Mouse (Mus musculus): ENCODE measurements around the gene Cdip1.

DNA sequence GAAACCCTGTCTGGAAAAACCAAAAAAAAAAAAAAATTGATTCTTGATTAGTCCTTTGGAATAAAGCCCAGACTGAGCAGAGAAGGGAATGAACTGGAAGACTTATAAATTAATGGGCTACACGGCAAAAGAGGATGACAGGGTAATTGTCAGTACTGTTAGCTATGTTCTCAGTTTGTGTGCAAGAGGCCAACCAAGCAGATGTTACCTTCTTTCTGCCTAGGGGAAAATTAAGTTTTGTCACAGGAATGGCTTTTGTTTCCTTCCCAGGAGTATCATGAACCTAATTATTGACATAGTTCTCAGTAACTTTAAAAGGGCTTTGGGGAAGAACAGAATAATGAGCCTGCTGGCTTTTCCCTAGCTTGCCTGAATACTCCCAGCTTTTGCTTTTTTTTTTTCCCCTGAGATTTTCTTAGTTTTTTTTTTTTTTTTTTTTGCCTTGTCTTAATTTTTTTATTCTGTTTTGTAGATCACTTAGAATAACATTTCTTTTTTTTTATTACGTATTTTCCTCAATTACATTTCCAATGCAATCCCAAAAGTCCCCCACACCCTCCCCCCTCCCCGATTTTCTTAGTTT, 59.2 kb downstream of the Cdip1 start:
- no peak for TF ChIP-seq CTCF (IDR thresholded peaks at IDR 0.05; ENCODE audit: low read depth)
- TF ChIP-seq EP300 (optimal IDR thresholded peaks at IDR 0.05), result no peak

Data from stomach, postnatal 0 days (tissue).